Mouse (Mus musculus): ENCODE results near the gene Mylk. TPM values are rescaled to one million over a fixed set of nuclear protein-coding genes. Genes with fewer than 3 reads are reported as not detected.

Mylk gene
- polyA plus RNA-seq, 1 experiment from 2014 or later: 4.2 TPM

DNA sequence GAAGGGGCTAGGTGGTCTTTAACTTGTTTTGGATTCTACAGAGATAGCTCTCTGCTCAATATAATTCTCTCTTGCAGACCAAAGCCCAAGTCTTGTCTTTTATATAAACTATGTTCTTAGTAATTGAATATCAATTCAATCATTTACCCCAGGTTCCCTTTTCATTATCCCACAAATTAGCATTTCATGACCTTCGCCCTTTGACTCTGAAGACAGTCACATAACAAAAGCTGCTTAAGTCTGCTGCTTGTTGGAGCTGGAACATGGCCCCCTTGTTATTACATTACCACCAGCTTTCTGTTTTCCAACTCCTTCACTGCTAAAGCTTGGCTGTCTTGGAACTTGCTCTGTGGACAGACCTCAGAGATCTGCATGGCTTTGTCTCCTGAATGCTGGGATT lies 15.6 kb upstream of the Mylk start:
- Histone ChIP-seq H3K4me1 (ENCODE audit: control insufficient read depth, insufficient read depth, low read length) (no peaks in the 10 kb centered on the region), H3K27me3 (replicated peaks; ENCODE audit: control insufficient read depth, insufficient read depth, low read length) (no peaks in the 10 kb centered on the region), H3K9me3 (replicated peaks; ENCODE audit: control insufficient read depth, low read length) (0 out of 2 replicates have a peak, but pooled peaks cover 3% of the 10 kb centered on the region), H3K36me3 (ENCODE audit: control insufficient read depth, insufficient read depth, low read length) (0 out of 2 replicates have a peak, but pooled peaks cover 5% of the 10 kb centered on the region), H3K27ac (ENCODE audit: low read depth, low read length) (no peak overlapping the region), H3K9ac (ENCODE audit: low read length) (no peak overlapping the region), H3K4me3 (ENCODE audit: low read depth, low read length) (no peak overlapping the region), H3K4me2 (ENCODE audit: low read length) (no peak overlapping the region)
- no peak for ATAC-seq
- DNase-seq (ENCODE audit: low spot score): no peak
- WGBS: 100% methylated on average over 1 of the region's 1 CpGs

DNA sequence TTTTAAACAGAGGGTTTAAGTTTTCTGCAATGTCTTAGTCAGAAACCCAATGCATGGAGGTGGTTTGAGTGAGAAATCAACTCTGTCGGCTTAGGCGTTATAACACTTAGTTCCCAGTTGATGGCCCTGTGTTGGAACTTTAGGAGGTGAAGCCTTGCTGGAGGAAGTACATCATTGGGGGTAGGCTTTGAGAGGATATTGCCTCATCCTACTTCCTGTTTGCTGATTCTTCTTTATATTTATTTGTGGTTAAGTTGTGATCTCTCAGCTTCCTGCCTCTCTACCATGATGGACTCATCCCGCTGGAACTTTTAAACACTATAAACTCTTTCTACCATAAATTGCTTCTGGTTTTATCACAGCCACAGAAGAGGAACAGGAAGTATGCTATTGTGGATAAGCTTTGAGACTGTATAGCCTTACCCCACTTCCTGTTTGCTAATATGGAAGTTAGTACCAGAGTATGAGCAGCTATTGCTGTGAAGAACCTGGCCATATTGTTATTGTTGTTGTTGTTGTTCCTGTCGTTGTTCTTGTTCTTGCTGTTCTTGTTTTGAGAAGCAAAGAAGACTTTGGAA lies 6.3 kb upstream of the Mylk start:
- no peaks in the 10 kb centered on the region for H3K9me3 ChIP-seq (replicated peaks; ENCODE audit: control insufficient read depth, low read length)
- no peaks in the 10 kb centered on the region for H3K27me3 ChIP-seq (replicated peaks; ENCODE audit: control insufficient read depth, insufficient read depth, low read length)
- H3K4me3 ChIP-seq (ENCODE audit: low read depth, low read length): no peak overlapping the region
- no peak for DNase-seq (ENCODE audit: low spot score)
- H3K9ac ChIP-seq (ENCODE audit: low read length): no peak overlapping the region
- 92% methylated on average over 4 of the region's 4 CpGs for WGBS
- H3K4me2 ChIP-seq (ENCODE audit: low read length): no peak overlapping the region
- no peak overlapping the region for H3K27ac ChIP-seq (ENCODE audit: low read depth, low read length)
- no peak for ATAC-seq
- H3K4me1 ChIP-seq (ENCODE audit: control insufficient read depth, insufficient read depth, low read length): no peaks in the 10 kb centered on the region
- H3K36me3 ChIP-seq (ENCODE audit: control insufficient read depth, insufficient read depth, low read length): no peaks in the 10 kb centered on the region

DNA sequence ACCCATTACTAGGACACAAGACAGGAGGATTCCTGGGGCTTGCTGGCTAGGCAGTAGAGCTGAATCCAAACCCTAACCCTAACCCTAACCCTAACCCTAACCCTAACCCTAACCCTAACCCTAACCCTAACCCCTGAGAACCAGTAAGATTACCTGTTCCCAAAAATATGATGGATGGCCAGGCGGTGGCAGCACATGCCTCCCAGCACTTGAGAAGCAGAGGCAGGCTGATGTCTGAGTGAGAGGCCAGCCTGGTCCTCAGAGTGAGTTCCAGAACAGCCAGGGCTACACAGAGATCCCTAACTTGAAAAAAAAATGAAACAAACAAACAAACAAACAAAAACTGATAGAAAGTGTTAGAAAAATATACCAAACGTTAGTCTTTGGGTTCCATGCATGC lies 2.1 kb upstream of the Mylk start:
- Histone ChIP-seq H3K36me3 (ENCODE audit: control insufficient read depth, insufficient read depth, low read length) (no peaks in the 10 kb centered on the region), H3K4me3 (ENCODE audit: low read depth, low read length) (no peak overlapping the region), H3K9me3 (replicated peaks; ENCODE audit: control insufficient read depth, low read length) (no peaks in the 10 kb centered on the region), H3K9ac (ENCODE audit: low read length) (no peak overlapping the region), H3K4me2 (ENCODE audit: low read length) (no peak overlapping the region), H3K4me1 (ENCODE audit: control insufficient read depth, insufficient read depth, low read length) (peaks cover 8% of the 10 kb centered on the region; the same call in 1 of the 2 replicates), H3K27me3 (replicated peaks; ENCODE audit: control insufficient read depth, insufficient read depth, low read length) (peaks cover 7% of the 10 kb centered on the region; the same call in 1 of the 2 replicates), H3K27ac (ENCODE audit: low read depth, low read length) (no peak overlapping the region)
- 53% methylated on average over 2 of the region's 2 CpGs for WGBS
- no peak for DNase-seq (ENCODE audit: low spot score)
- ATAC-seq: no peak

DNA sequence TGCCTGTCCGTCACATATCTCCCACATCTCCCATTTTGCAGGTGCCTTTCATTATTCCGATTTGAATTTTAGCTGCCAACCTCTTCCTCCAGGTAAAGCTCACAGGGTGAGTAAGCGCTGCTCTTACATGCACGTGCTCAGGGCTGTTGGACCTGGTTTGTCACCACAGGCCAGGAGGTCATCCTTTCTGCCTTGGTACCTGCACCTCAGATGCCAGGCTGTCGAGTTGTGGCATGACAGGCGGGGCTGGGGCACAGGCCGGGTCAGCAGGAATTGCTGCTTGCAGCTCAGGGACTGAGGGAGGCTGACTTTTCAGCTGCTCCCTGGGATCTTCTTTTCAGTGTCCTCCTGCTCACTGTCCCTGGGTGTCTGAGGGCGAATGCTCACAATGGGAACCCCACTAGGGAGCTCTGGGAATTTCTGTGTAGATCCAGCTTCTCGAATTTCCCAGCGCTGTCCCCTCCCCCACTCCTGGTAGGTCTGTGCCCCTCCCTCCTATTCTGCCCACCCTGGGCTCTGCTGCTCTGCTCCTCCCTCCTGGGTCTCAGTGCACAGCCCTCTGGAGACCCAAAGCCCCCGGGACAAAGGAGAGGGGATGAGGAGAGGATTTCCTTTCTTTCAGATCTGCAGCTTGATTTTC lies 3.2 kb downstream of the Mylk start:
- WGBS: 17% methylated on average over 11 of the region's 11 CpGs
- Histone ChIP-seq H3K9me3 (replicated peaks; ENCODE audit: control insufficient read depth, low read length) (no peaks in the 10 kb centered on the region), H3K4me1 (ENCODE audit: control insufficient read depth, insufficient read depth, low read length) (peaks cover 8% of the 10 kb centered on the region; the same call in 1 of the 2 replicates), H3K4me2 (ENCODE audit: low read length) (0 out of 2 replicates have a peak overlapping the region, but pooled peaks have one; percentile 9), H3K27me3 (replicated peaks; ENCODE audit: control insufficient read depth, insufficient read depth, low read length) (peaks cover 7% of the 10 kb centered on the region; the same call in 1 of the 2 replicates), H3K9ac (ENCODE audit: low read length) (no peak overlapping the region), H3K27ac (ENCODE audit: low read depth, low read length) (no peak overlapping the region), H3K4me3 (ENCODE audit: low read depth, low read length) (no peak overlapping the region), H3K36me3 (ENCODE audit: control insufficient read depth, insufficient read depth, low read length) (no peaks in the 10 kb centered on the region)
- no peak for ATAC-seq
- no peak for DNase-seq (ENCODE audit: low spot score)

GRCm38 (mm10) chr16:34749536-34749935 lies 4.5 kb downstream of the Mylk start:
- no peak overlapping the region for H3K4me2 ChIP-seq (ENCODE audit: low read length)
- no peak for DNase-seq (ENCODE audit: low spot score)
- peaks cover 8% of the 10 kb centered on the region; the same call in 1 of the 2 replicates for H3K4me1 ChIP-seq (ENCODE audit: control insufficient read depth, insufficient read depth, low read length)
- WGBS: 68% methylated on average over 4 of the region's 4 CpGs
- H3K36me3 ChIP-seq (ENCODE audit: control insufficient read depth, insufficient read depth, low read length): no peaks in the 10 kb centered on the region
- H3K9ac ChIP-seq (ENCODE audit: low read length): no peak overlapping the region
- no peak for ATAC-seq
- no peak overlapping the region for H3K27ac ChIP-seq (ENCODE audit: low read depth, low read length)
- no peak overlapping the region for H3K4me3 ChIP-seq (ENCODE audit: low read depth, low read length)
- peaks cover 7% of the 10 kb centered on the region; the same call in 1 of the 2 replicates for H3K27me3 ChIP-seq (replicated peaks; ENCODE audit: control insufficient read depth, insufficient read depth, low read length)
- no peaks in the 10 kb centered on the region for H3K9me3 ChIP-seq (replicated peaks; ENCODE audit: control insufficient read depth, low read length)

GRCm38 (mm10) chr16:34752026-34752425 lies 7.0 kb downstream of the Mylk start:
- DNase-seq (ENCODE audit: low spot score) (no peak), ATAC-seq (no peak)
- H3K9ac ChIP-seq (ENCODE audit: low read length): no peak overlapping the region
- H3K4me1 ChIP-seq (ENCODE audit: control insufficient read depth, insufficient read depth, low read length): no peaks in the 10 kb centered on the region
- no peak overlapping the region for H3K27ac ChIP-seq (ENCODE audit: low read depth, low read length)
- no peaks in the 10 kb centered on the region for H3K27me3 ChIP-seq (replicated peaks; ENCODE audit: control insufficient read depth, insufficient read depth, low read length)
- H3K4me2 ChIP-seq (ENCODE audit: low read length): no peak overlapping the region
- no peak overlapping the region for H3K4me3 ChIP-seq (ENCODE audit: low read depth, low read length)
- no peaks in the 10 kb centered on the region for H3K36me3 ChIP-seq (ENCODE audit: control insufficient read depth, insufficient read depth, low read length)
- no peaks in the 10 kb centered on the region for H3K9me3 ChIP-seq (replicated peaks; ENCODE audit: control insufficient read depth, low read length)
- 59% methylated on average over 3 of the region's 3 CpGs for WGBS

DNA sequence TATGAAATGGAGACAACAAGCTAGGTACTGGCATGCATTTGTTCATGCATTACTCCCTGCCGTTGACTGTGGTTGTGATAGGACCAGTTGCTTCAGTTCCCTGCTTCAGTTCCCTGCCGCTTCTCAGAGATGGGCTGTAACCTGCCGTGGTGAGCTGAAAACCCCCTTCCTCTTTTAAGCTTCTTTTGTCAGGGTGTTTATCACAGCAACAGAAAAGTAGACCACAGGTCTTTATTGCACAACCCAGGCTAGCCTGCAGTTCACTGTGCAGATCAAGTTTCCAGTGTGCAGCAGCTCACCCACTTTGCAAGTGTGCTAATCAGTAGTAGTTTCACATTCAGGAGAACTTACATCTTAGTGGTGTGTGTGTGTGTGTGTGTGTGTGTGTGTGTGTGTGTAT lies 8.0 kb downstream of the Mylk start:
- DNase-seq (ENCODE audit: low spot score) (no peak), ATAC-seq (no peak)
- Histone ChIP-seq H3K4me3 (ENCODE audit: low read depth, low read length) (no peak overlapping the region), H3K27me3 (replicated peaks; ENCODE audit: control insufficient read depth, insufficient read depth, low read length) (no peaks in the 10 kb centered on the region), H3K4me2 (ENCODE audit: low read length) (no peak overlapping the region), H3K4me1 (ENCODE audit: control insufficient read depth, insufficient read depth, low read length) (no peaks in the 10 kb centered on the region), H3K27ac (ENCODE audit: low read depth, low read length) (no peak overlapping the region), H3K36me3 (ENCODE audit: control insufficient read depth, insufficient read depth, low read length) (no peaks in the 10 kb centered on the region), H3K9ac (ENCODE audit: low read length) (no peak overlapping the region), H3K9me3 (replicated peaks; ENCODE audit: control insufficient read depth, low read length) (no peaks in the 10 kb centered on the region)
- WGBS: 85% methylated on average over 3 of the region's 3 CpGs

GRCm38 (mm10) chr16:34756991-34757390 lies 12.0 kb downstream of the Mylk start:
- ATAC-seq: no peak
- Histone ChIP-seq H3K9me3 (replicated peaks; ENCODE audit: control insufficient read depth, low read length) (no peaks in the 10 kb centered on the region), H3K9ac (ENCODE audit: low read length) (no peak overlapping the region), H3K36me3 (ENCODE audit: control insufficient read depth, insufficient read depth, low read length) (no peaks in the 10 kb centered on the region), H3K4me1 (ENCODE audit: control insufficient read depth, insufficient read depth, low read length) (no peaks in the 10 kb centered on the region), H3K4me3 (ENCODE audit: low read depth, low read length) (no peak overlapping the region), H3K4me2 (ENCODE audit: low read length) (no peak overlapping the region), H3K27ac (ENCODE audit: low read depth, low read length) (no peak overlapping the region), H3K27me3 (replicated peaks; ENCODE audit: control insufficient read depth, insufficient read depth, low read length) (no peaks in the 10 kb centered on the region)
- no peak for DNase-seq (ENCODE audit: low spot score)
- WGBS: 58% methylated on average over 7 of the region's 7 CpGs

GRCm38 (mm10) chr16:34758205-34758604 lies 13.2 kb downstream of the Mylk start:
- no peak overlapping the region for H3K4me3 ChIP-seq (ENCODE audit: low read depth, low read length)
- no peak overlapping the region for H3K27ac ChIP-seq (ENCODE audit: low read depth, low read length)
- DNase-seq (ENCODE audit: low spot score) (no peak), ATAC-seq (no peak)
- H3K27me3 ChIP-seq (replicated peaks; ENCODE audit: control insufficient read depth, insufficient read depth, low read length): no peaks in the 10 kb centered on the region
- 68% methylated on average over 5 of the region's 5 CpGs for WGBS
- H3K9ac ChIP-seq (ENCODE audit: low read length): no peak overlapping the region
- H3K4me1 ChIP-seq (ENCODE audit: control insufficient read depth, insufficient read depth, low read length): no peaks in the 10 kb centered on the region
- H3K9me3 ChIP-seq (replicated peaks; ENCODE audit: control insufficient read depth, low read length): no peaks in the 10 kb centered on the region
- no peak overlapping the region for H3K4me2 ChIP-seq (ENCODE audit: low read length)
- no peaks in the 10 kb centered on the region for H3K36me3 ChIP-seq (ENCODE audit: control insufficient read depth, insufficient read depth, low read length)
